Mouse (Mus musculus) CD4-positive naive resting alpha-beta T cell, adult 57 days (primary cell): ENCODE data around the gene Nrg3. TPM values are rescaled to one million over a fixed set of nuclear protein-coding genes. Genes with fewer than 3 reads are reported as not detected.

Source experiments
- total RNA-seq: library from RNA; stranded (reverse); gene quantifications from one replicate; pipeline ENCODE4 v1.2.4, GENCODE M21; 2023

Gene Nrg3
- total RNA-seq = not detected

GRCm38 (mm10) chr14:39472790-39473761 is at the start of gene Nrg3:
Gene Nrg3, minus strand, starts transcription at chr14:39473088.

